ENCODE assay signal across 8 mouse cellular contexts in the genomic region with DNA sequence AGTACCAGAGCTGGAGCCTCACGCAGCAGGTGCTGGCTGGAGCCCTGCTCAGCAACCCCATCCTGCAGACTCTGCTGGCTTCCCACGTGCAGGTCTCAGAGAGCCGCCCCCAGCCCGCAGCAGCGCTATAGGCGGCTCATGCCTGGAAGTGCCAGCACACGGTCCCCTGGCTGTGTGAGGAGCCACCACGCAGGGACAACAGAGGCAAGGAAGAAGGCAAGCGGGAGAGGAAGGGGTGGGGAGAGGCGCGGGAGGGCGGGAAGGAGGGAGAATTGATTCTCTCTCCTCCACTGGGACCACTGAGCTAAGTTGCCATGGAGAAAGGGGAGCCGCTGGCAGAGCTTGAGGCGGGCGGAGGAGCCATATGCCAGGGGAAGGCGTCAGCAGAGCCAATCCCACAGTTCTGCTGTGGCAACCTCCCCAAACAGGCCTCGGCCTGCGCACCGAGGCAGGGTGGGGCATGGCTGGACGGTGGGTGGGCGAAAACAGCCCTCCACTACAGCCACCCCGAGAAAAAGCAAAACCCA.
DNase-seq lines count a peak whose midpoint lies in the region; ATAC-seq lines count a peak whose summit lies in the region.

No protein-coding gene starts in this region.

- peak; percentile 60 for DNase-seq in neural tube, embryonic 11.5 days (ENCODE audit: low spot score)
- DNase-seq in neural tube, embryonic 10.5 days (ENCODE audit: extremely low spot score, low spot score), result no peak
- peak; percentile 77 to 79 for DNase-seq in thymus, adult 18-20 months
- no peak for DNase-seq in kidney, adult 11 months
- DNase-seq in spleen, postnatal 36 days (ENCODE audit: low spot score in 2 of 2), result no peak

- H3K27me3 ChIP-seq in neural tube, embryonic 11.5 days (ENCODE audit: control insufficient read depth, insufficient read depth, low read length), result no peaks in the 10 kb centered on the region
- no peaks in the 10 kb centered on the region for H3K27me3 ChIP-seq in forebrain, embryonic 13.5 days
- H3K27me3 ChIP-seq in intestine, embryonic 16.5 days (replicated peaks; ENCODE audit: control insufficient read depth, insufficient read depth, low read length), result no peaks in the 10 kb centered on the region
- H3K27me3 ChIP-seq in liver, embryonic 16.5 days (ENCODE audit: control insufficient read depth, insufficient read depth, low read depth, low read length), result no peaks in the 10 kb centered on the region

- no peaks in the 10 kb centered on the region for H3K9me3 ChIP-seq in neural tube, embryonic 11.5 days (ENCODE audit: control insufficient read depth, low read length)
- H3K9me3 ChIP-seq in forebrain, embryonic 13.5 days (replicated peaks), result no peaks in the 10 kb centered on the region
- no peaks in the 10 kb centered on the region for H3K9me3 ChIP-seq in intestine, embryonic 16.5 days (ENCODE audit: control insufficient read depth, low read length)
- no peaks in the 10 kb centered on the region for H3K9me3 ChIP-seq in liver, embryonic 16.5 days (replicated peaks; ENCODE audit: control insufficient read depth, low read length)

- H3K4me3 ChIP-seq in neural tube, embryonic 11.5 days (ENCODE audit: low read depth, low read length), result no peak overlapping the region
- H3K4me3 ChIP-seq in forebrain, embryonic 13.5 days, result peak overlapping the region; percentile 40
- no peak overlapping the region for H3K4me3 ChIP-seq in intestine, embryonic 16.5 days (ENCODE audit: low read length)
- no peak overlapping the region for H3K4me3 ChIP-seq in liver, embryonic 16.5 days (ENCODE audit: low read depth, low read length)

- H3K4me1 ChIP-seq in neural tube, embryonic 11.5 days (ENCODE audit: control insufficient read depth, insufficient read depth, low read length), result peaks cover 28% of the 10 kb centered on the region
- H3K4me1 ChIP-seq in forebrain, embryonic 13.5 days, result peaks cover 63% of the 10 kb centered on the region
- peaks cover 27% of the 10 kb centered on the region for H3K4me1 ChIP-seq in intestine, embryonic 16.5 days (ENCODE audit: control insufficient read depth, insufficient read depth, low read length)
- peaks cover 32% of the 10 kb centered on the region for H3K4me1 ChIP-seq in liver, embryonic 16.5 days (ENCODE audit: control insufficient read depth, low read depth, low read length)

- 13% methylated on average over 22 of the region's 22 CpGs for WGBS in neural tube, embryonic 11.5 days
- 4% methylated on average over 22 of the region's 22 CpGs for WGBS in forebrain, embryonic 13.5 days
- WGBS in intestine, embryonic 16.5 days, result 23% methylated on average over 22 of the region's 22 CpGs
- 56% methylated on average over 22 of the region's 22 CpGs for WGBS in liver, embryonic 16.5 days (ENCODE audit: insufficient replicate concordance)

- peak; percentile 60 for ATAC-seq in neural tube, embryonic 11.5 days (ENCODE audit: insufficient read depth, low FRiP score, low TSS enrichment)
- peak; percentile 75 for ATAC-seq in forebrain, embryonic 13.5 days
- peak; percentile 34 for ATAC-seq in intestine, embryonic 16.5 days
- no peak for ATAC-seq in liver, embryonic 16.5 days (ENCODE audit: low read depth)

- peak overlapping the region; percentile 5; the same call in 1 of the 2 replicates for H3K9ac ChIP-seq in neural tube, embryonic 11.5 days (ENCODE audit: low read length)
- peak overlapping the region; percentile 65 for H3K9ac ChIP-seq in forebrain, embryonic 13.5 days
- H3K9ac ChIP-seq in intestine, embryonic 16.5 days (ENCODE audit: low read depth, low read length), result peak overlapping the region; percentile 40
- peak overlapping the region; percentile 33; the same call in 1 of the 2 replicates for H3K9ac ChIP-seq in liver, embryonic 16.5 days (ENCODE audit: low read depth, low read length)

- no peaks in the 10 kb centered on the region for H3K36me3 ChIP-seq in neural tube, embryonic 11.5 days (ENCODE audit: control insufficient read depth, insufficient read depth, low read length)
- no peaks in the 10 kb centered on the region for H3K36me3 ChIP-seq in forebrain, embryonic 13.5 days (ENCODE audit: poor library complexity, severe bottlenecking)
- no peaks in the 10 kb centered on the region for H3K36me3 ChIP-seq in intestine, embryonic 16.5 days (ENCODE audit: control insufficient read depth, insufficient read depth, low read length)
- no peaks in the 10 kb centered on the region for H3K36me3 ChIP-seq in liver, embryonic 16.5 days (ENCODE audit: control insufficient read depth, insufficient read depth)

- no peak overlapping the region for H3K27ac ChIP-seq in neural tube, embryonic 11.5 days (ENCODE audit: low read depth, low read length)
- peak overlapping the region; percentile 92 for H3K27ac ChIP-seq in forebrain, embryonic 13.5 days
- H3K27ac ChIP-seq in intestine, embryonic 16.5 days (ENCODE audit: low read length), result no peak overlapping the region
- H3K27ac ChIP-seq in liver, embryonic 16.5 days (ENCODE audit: low read length), result peak overlapping the region; percentile 3; the same call in 1 of the 2 replicates

- peak overlapping the region; percentile 35 for H3K4me2 ChIP-seq in neural tube, embryonic 11.5 days (ENCODE audit: low read depth)
- peak overlapping the region; percentile 70 for H3K4me2 ChIP-seq in forebrain, embryonic 13.5 days
- peak overlapping the region; percentile 40; the same call in 1 of the 2 replicates for H3K4me2 ChIP-seq in intestine, embryonic 16.5 days (ENCODE audit: low read depth, low read length)
- no peak overlapping the region; the same call in 1 of the 2 replicates for H3K4me2 ChIP-seq in liver, embryonic 16.5 days (ENCODE audit: low read depth, low read length)

Comparison
In these comparisons a context has a peak if more than half of its experiments do, and no peak if none do; other contexts are left out.
1. DNase-seq: peak in neural tube, embryonic 11.5 days (single experiment) and thymus, adult 18-20 months (2 of 2); none in neural tube, embryonic 10.5 days (single experiment), kidney, adult 11 months (single experiment) and spleen, postnatal 36 days (0 of 2).
2. H3K27ac ChIP-seq: peak in forebrain, embryonic 13.5 days (single experiment) and liver, embryonic 16.5 days (single experiment); none in neural tube, embryonic 11.5 days (single experiment) and intestine, embryonic 16.5 days (single experiment).
3. H3K9ac ChIP-seq: peak in every context shown above with its lines; median percentile 65 in forebrain, embryonic 13.5 days; 40 in intestine, embryonic 16.5 days; 33 in liver, embryonic 16.5 days; 5 in neural tube, embryonic 11.5 days.